Mouse (Mus musculus): ENCODE results near the gene H2-M9. TPM values are rescaled to one million over a fixed set of nuclear protein-coding genes. Genes with fewer than 3 reads are reported as not detected.

The H2-M9 gene
- polyA plus RNA-seq (2012; ENCODE audit: low replicate concordance), result not detected in 2 replicates

DNA sequence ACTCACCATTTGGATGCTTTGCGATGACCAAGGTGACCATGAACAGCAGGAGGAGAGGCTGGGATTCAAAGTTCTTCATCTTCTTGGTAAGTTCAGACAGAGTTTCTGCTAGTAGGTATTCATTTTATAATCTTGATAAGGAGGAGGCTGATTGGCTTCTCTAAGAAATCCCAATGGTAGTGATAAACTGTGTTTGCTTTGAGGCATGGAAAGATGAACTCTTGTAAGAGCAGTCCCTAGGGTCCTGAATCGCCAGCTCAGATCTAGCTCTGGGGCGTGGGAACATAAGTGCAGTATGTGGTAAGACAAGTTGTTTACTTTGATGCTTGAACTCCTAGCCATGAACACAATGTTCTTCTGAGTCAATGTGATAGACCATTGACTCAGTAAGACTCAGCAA is at the start of gene H2-M9:
H2-M9 (minus strand) TSS at position 101 of the 400 bp plus-strand sequence.

DNA sequence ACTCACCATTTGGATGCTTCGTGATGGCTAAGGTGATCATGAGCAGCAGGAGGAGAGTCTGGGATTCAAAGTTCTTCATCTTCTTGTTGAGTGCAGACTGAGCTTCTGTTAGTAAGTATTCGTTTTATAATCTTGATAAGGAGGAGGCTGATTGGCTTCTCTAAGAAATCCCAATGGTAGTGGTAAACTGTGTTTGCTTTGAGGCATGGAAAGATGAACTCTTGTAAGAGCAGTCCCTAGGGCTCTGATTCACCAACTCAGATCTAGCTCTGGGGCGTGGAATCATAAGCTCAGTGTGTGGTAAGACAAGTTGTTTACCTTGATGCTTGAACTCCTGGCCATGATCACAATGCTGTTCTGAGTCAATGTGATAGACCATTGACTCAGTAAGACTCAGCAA is 29.7 kb upstream of the H2-M9 start, which contains the start of gene H2-M1:
H2-M1 (minus strand) TSS at position 101 of the 400 bp plus-strand sequence.

Other genes with a start within 250 kb of the H2-M9 start
- gene H2-M10.4, start 180.3 kb downstream of the H2-M9 start, polyA plus RNA-seq (2012; ENCODE audit: low replicate concordance), result not detected in 2 replicates
- gene H2-M11, start 95.6 kb downstream of the H2-M9 start, polyA plus RNA-seq (2012; ENCODE audit: low replicate concordance), result not detected in 2 replicates
- gene H2-M1, start 29.6 kb upstream of the H2-M9 start, polyA plus RNA-seq (2012; ENCODE audit: low replicate concordance), result not detected in 2 replicates
- not detected in 2 replicates for gene H2-M10.5, start 130.2 kb upstream of the H2-M9 start, polyA plus RNA-seq (2012; ENCODE audit: low replicate concordance)
- gene H2-M10.6, start 169.5 kb upstream of the H2-M9 start, polyA plus RNA-seq (2012; ENCODE audit: low replicate concordance), result not detected in 2 replicates
- 19.6 and 19.7 TPM in 2 replicates for gene Trim26, start 194.5 kb upstream of the H2-M9 start, polyA plus RNA-seq (2012; ENCODE audit: low replicate concordance)
- 0.34 and 0.50 TPM in 2 replicates for gene Trim15, start 224.5 kb upstream of the H2-M9 start, polyA plus RNA-seq (2012; ENCODE audit: low replicate concordance)
- 9.5 and 47.5 TPM in 2 replicates for gene Trim10, start 226.9 kb upstream of the H2-M9 start, polyA plus RNA-seq (2012; ENCODE audit: low replicate concordance)
- not detected in 2 replicates for gene Trim40, start 247.5 kb upstream of the H2-M9 start, polyA plus RNA-seq (2012; ENCODE audit: low replicate concordance)

All from leukemia stem cell, adult 10-12 weeks (primary cell).